Mouse (Mus musculus) gastrocnemius, postnatal 25 days (tissue): ENCODE data around the gene Il17rb. TPM values are rescaled to one million over a fixed set of nuclear protein-coding genes. Genes with fewer than 3 reads are reported as not detected.

Experiments used
- DNase-seq: peaks from one replicate; pipeline ENCODE4 v3.0.0; 2022
- microRNA-seq, 2 experiments: library from miRNA; unstranded; fragments of <30 nt; microRNA quantifications; one replicate each; pipeline ENCODE4 v1.2.0; 2021; ENCODE audit warnings: borderline replicate concordance in 2 of 2
- total RNA-seq, 2 experiments: library from RNA; stranded (reverse); gene quantifications; 1 replicate in 1 of 2; 2 replicates in 1 of 2; pipeline ENCODE4 v1.2.3; 2021

The Il17rb gene
- total RNA-seq, 2 experiments from 2014 or later = 0.19 TPM; not detected in 1

GRCm38 (mm10) chr14:29967611-29968010, 41.1 kb downstream of the Il17rb start:
- DNase-seq = no peak

DNA sequence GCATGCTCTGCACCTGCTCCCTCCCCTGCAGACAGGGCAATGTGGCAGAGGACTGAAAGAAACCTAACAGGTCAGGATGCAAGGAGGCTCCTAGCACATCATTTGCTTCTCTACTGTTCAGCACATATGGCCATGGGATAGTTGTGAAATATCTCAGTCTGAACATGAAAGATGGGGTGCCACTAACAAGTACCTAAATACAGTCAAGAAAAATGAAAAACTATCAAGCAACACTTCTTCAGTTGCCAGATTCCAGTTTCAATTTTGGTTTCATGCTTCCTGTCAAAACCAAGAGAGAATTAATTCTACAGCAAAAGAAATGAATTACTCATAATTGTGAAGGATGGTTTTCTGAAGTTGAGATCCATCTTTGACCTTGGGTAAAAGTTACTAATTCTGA, 51.3 kb downstream of the Il17rb start:
- DNase-seq = no peak

- no peak for DNase-seq
These were observed 57.9 kb downstream of the Il17rb start for GRCm38 (mm10) chr14:29950805-29951204.

DNA sequence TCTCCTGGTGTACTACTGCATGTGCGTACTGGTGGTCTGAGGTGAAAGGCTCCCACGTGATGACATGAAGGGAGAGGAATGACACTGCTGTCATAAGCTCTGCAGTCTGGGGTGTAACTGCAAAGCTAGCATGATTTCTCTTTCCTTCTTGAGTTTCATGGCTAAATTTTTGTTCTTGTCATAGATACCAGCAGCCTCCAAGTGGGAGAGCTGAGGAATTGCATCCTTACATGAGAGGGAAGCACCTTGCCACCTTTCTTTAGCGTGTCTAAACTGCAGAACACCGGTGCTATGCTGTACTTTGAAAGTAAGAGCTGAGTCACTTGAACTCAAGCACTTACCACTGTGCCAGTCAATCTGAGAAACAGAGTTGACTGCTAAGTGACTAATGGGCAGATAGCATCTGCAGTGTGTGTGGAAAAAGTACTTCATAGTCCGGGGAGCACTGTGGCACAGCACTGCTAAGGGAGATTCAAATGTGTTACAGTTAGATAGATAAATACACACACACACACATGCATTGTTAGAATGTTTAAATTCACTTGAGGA, 61.9 kb downstream of the Il17rb start:
- DNase-seq = no peak

Small RNAs within 50 kb of the gene (microRNA-seq; reads per million reads assigned to microRNA genes)
- gene Mir6947 = 0 reads per million in 2 experiments

Other genes with a start within 250 kb of the Il17rb start
- 10 to 100 TPM; 61.2 to 65.4 TPM for gene Selenok, start 40.6 kb downstream of the Il17rb start, total RNA-seq
- gene Actr8, start 30.6 kb downstream of the Il17rb start, total RNA-seq = 10 to 100 TPM; 28.1 to 29.8 TPM
- gene Chdh, start 127 bp upstream of the Il17rb start, total RNA-seq = 1 to 10 TPM in 1 of 2 experiments, under 1 TPM in 1; 0.18 to 1.3 TPM